Mouse (Mus musculus): Measurements from ENCODE around the gene Caln1.

- TF ChIP-seq GATA1 (IDR thresholded peaks at IDR 0.05; ENCODE audit: low read length) = no peak
- no peak for TF ChIP-seq TAL1 (IDR thresholded peaks at IDR 0.05; ENCODE audit: low read length)
Observed at GRCm38 (mm10) chr5:130510516-130510915, 141.3 kb downstream of the Caln1 start.

All from erythroblast, embryonic 14.5 days (primary cell).